Mouse (Mus musculus): ENCODE measurements around the gene Spin1.

DNA sequence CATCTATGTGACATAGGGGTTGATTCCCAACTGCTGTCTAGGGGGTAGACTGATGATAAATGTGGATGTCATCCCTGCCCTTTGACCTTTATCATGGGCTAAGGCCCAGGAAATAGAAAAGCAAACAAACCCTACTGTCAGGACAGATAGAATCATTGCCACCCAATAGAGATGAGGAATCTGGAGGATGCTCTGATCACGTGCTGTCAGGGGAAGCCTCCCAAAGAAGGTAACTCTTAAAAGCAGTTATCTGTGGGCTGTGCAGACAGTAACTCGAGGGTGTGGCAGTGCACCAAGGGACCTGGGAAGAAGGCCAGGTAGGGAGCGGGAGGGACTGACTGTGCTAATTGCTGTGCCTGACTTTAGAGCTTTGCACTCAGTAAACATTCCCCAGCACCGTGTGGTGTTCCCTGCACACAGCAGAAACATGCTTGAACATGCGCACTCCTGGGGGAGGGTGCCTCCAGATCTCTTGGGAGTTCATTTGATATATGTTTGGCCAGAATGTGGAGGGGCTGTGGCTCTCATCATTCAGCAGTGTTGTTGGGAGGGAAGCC lies 10.5 kb upstream of the Spin1 start:
- TF ChIP-seq CTCF (IDR thresholded peaks at IDR 0.05) (no peak), EP300 (IDR thresholded peaks at IDR 0.05) (no peak)

Data from lung, postnatal 0 days (tissue).